Mouse (Mus musculus): Measurements from ENCODE around the gene Sdcbp2.

GRCm38 (mm10) chr2:151530378-151531230 is 41.8 kb upstream of the Sdcbp2 start:
- TF ChIP-seq POLR2A (IDR thresholded peaks at IDR 0.05; ENCODE audit: low read depth, low read length) (no peak), CTCF (IDR thresholded peaks at IDR 0.05; ENCODE audit: extremely low read depth, insufficient read depth, insufficient read length, insufficient replicate concordance) (no peak)

All from spleen, adult 2 months (tissue).